Mouse (Mus musculus) hindbrain, embryonic 15.5 days (tissue): ENCODE measurements around the gene Zdhhc6. TPM values are rescaled to one million over a fixed set of nuclear protein-coding genes. Genes with fewer than 3 reads are reported as not detected.

Experiments
- ATAC-seq: fragments of 200-750 bp; cut with Nextera tagmentation; 2 replicates; pipeline ENCODE4 v1.8.0; 2017; ENCODE audit warnings: low read depth, moderate number of reproducible peaks, moderate TSS enrichment; ENCODE audit not compliant: low FRiP score
- H3K27ac ChIP-seq: fragments of 300-500 bp; sonication (generic); replicated peaks from 2 replicates; pipeline ENCODE4 v1.5.1; 2015; ENCODE audit warnings: mild to moderate bottlenecking, inconsistent platforms
- H3K27me3 ChIP-seq: fragments of 300-500 bp; sonication (generic); 2 replicates; pipeline ENCODE4 v1.6.1; 2015; ENCODE audit warnings: control low read depth, inconsistent platforms
- H3K36me3 ChIP-seq: fragments of 300-500 bp; sonication (generic); 2 replicates; pipeline ENCODE4 v1.6.1; 2015; ENCODE audit warnings: control low read depth, inconsistent platforms
- H3K4me1 ChIP-seq: fragments of 300-500 bp; sonication (generic); replicated peaks from 2 replicates; pipeline ENCODE4 v1.6.1; 2015; ENCODE audit warnings: control low read depth, inconsistent platforms
- H3K4me2 ChIP-seq: fragments of 300-500 bp; sonication (generic); 2 replicates; pipeline ENCODE4 v1.6.1; 2015; ENCODE audit warnings: moderate library complexity, mild to moderate bottlenecking, inconsistent platforms
- H3K4me3 ChIP-seq: fragments of 300-500 bp; sonication (generic); 2 replicates; pipeline ENCODE4 v1.5.1; 2015; ENCODE audit warnings: mild to moderate bottlenecking, inconsistent platforms
- H3K9ac ChIP-seq: fragments of 300-500 bp; sonication (generic); 2 replicates; pipeline ENCODE4 v1.6.1; 2015; ENCODE audit warnings: inconsistent platforms
- H3K9me3 ChIP-seq: fragments of 300-500 bp; sonication (generic); 2 replicates; pipeline ENCODE4 v1.6.1; 2016; ENCODE audit warnings: control low read depth, inconsistent platforms
- WGBS: fragments of 180-500 bp; shearing (Covaris S2); methylation state at CpG from one replicate; pipeline ENCODE4 v1.1.7; 2015; 5-methylcytosine and 5-hydroxymethylcytosine counted together
- polyA plus RNA-seq: library from polyadenylated mRNA; unstranded; fragments of >200 nt; fragmentation: Nextera tagmentation; extraction: Ambion mirVana; gene quantifications from 2 replicates; pipeline ENCODE4 v1.2.1, GENCODE M21; 2015

Zdhhc6 gene
- polyA plus RNA-seq, 1 experiment from 2014 or later: 71.1 TPM

DNA sequence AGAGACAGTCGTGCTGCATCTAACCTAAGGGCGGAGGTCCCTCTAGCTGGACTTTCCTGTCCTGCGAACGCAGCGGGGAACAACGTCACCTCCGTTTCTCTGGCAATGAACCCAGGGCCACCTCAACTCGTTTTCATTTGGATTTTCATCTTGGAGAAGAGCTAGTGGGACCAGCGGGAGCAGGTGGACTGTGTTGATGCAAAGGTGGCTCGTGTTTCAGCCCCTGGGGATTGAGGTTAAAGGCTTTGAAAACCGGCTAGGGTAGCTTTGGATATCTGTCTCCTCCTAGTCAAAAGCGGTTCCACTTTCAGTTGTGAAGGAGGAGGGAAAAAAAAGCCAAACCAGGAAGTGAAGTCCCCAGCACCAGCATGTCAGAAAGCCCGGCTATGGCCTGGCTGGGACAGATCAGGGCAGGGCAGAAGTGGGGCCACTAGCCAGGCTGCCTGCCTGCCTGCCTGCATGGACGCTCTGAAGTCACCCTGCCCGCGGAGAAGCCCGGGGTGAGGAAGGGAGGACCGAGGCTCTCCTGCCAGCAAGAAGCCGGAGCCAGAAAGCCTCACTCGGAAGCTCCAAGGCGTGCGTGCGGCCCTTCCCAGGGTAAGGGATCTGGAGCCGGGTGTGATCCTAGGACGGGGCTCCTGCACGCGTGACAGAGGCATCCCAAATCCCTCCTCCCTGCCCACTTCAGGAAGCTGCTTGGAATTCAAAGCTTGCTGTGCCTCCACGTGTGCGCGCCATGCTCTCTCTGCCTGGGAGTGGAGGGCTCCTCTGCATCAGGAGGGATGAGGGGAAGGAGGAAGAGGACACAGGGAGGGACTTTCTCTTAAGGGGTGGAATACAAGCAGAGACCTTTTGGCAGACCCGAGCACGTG lies 62.0 kb downstream of the Zdhhc6 start:
- Histone ChIP-seq H3K4me1 (peaks cover 20% of the 10 kb centered on the region), H3K9ac (peak overlapping the region; percentile 37), H3K36me3 (no peaks in the 10 kb centered on the region), H3K27ac (peak overlapping the region; percentile 77), H3K27me3 (no peaks in the 10 kb centered on the region), H3K9me3 (no peaks in the 10 kb centered on the region), H3K4me2 (peak overlapping the region; percentile 76), H3K4me3 (peak overlapping the region; percentile 46)
- peak; percentile 77 for ATAC-seq
- under 1% methylated on average over 32 of the region's 32 CpGs for WGBS

DNA sequence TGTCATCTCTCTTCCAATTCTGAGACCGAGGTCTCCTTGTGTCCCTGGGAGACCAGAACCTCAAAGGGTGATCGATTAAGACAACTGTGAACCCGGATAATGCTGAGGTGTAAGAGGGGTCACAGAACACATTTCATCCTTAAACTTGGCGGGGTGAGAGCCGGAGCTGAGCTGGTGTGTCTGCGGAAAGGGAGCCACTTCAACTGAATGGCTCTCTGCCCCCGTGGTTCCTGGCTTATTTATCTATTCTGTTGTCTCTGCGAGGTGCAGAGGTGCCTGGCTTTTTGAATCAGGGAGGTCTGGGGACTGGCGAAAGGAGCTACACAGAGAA lies 62.6 kb downstream of the Zdhhc6 start:
- Histone ChIP-seq H3K27ac (peak overlapping the region; percentile 77), H3K4me1 (peaks cover 20% of the 10 kb centered on the region), H3K27me3 (no peaks in the 10 kb centered on the region), H3K4me3 (peak overlapping the region; percentile 46), H3K36me3 (no peaks in the 10 kb centered on the region), H3K4me2 (peak overlapping the region; percentile 76), H3K9ac (peak overlapping the region; percentile 37), H3K9me3 (no peaks in the 10 kb centered on the region)
- 3% methylated on average over 9 of the region's 9 CpGs for WGBS
- ATAC-seq: peak; percentile 25; the same call in 1 of the 2 replicates

DNA sequence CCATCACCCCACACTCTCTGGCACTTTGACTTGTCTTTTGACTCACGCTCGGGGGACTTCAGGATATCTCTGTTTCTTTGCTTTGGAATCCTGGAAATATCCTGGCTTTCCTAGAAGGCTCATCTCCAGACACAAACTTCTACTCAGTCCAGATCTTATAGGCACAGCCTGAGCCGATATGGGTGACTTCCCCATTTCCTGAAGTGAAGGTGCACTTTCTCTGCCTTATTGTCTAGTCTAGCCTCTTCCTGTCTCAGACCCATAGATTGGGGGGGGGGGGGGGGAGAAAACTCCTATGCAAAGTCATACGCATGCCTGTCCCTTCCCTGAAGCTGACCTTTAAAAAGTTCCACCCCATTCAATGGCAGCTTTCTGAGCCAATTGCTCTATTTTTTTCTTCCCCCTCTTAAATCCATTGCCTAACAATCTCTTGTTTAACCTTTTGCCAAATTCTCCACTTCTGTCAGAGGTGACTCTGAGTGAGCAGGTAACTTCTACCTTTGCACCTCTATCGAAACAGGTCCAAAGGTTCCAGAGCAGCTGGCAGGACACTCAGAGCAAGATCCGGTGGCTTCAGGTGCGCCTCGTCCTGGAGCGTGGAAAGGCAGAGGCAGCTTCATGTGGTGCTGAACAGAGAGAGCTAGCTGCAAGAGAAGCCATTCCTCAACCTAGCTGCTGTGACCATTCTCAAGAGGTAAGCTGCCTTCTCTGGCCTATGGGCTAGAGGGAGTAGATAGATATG lies 64.3 kb downstream of the Zdhhc6 start, which contains the start of gene Acsl5:
Gene Acsl5 (plus strand): TSS at position 556 of the 742 bp plus-strand sequence.
- Histone ChIP-seq H3K4me3 (no peak within 1 kb of the TSS), H3K27ac (no peak within 1 kb of the TSS), H3K36me3 (no peaks in the 10 kb centered on the region), H3K9me3 (no peaks in the 10 kb centered on the region), H3K4me2 (no peak within 1 kb of the TSS), H3K27me3 (no peaks in the 10 kb centered on the region), H3K9ac (no peak within 1 kb of the TSS), H3K4me1 (peaks cover 20% of the 10 kb centered on the region)
- 97% methylated on average over 9 of the region's 9 CpGs for WGBS
- ATAC-seq: no peak

DNA sequence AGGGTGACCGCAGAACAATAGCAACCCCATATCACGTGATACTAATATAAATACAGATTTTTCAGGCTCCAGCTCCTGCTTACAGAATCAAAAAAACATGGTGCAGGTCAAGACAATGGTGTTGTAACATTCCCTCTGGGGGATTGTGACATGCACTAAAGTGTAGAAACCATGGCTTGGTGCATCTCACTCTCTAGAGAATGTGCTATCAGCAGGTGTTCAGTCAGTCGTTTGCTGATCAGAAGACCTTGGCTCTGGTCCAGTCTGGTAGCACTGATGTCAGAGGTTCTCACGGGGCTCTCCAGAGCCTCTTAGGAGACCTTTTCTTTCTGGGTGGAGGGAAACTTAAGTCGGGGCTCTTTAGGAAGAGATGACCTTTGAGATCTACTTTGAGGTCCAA lies 65.4 kb downstream of the Zdhhc6 start:
- H3K4me3 ChIP-seq: no peak overlapping the region
- H3K4me1 ChIP-seq: peaks cover 20% of the 10 kb centered on the region
- no peak overlapping the region for H3K27ac ChIP-seq
- H3K9ac ChIP-seq: no peak overlapping the region
- 87% methylated on average over 5 of the region's 5 CpGs for WGBS
- H3K9me3 ChIP-seq: no peaks in the 10 kb centered on the region
- no peak for ATAC-seq
- H3K27me3 ChIP-seq: no peaks in the 10 kb centered on the region
- H3K36me3 ChIP-seq: no peaks in the 10 kb centered on the region
- no peak overlapping the region for H3K4me2 ChIP-seq

DNA sequence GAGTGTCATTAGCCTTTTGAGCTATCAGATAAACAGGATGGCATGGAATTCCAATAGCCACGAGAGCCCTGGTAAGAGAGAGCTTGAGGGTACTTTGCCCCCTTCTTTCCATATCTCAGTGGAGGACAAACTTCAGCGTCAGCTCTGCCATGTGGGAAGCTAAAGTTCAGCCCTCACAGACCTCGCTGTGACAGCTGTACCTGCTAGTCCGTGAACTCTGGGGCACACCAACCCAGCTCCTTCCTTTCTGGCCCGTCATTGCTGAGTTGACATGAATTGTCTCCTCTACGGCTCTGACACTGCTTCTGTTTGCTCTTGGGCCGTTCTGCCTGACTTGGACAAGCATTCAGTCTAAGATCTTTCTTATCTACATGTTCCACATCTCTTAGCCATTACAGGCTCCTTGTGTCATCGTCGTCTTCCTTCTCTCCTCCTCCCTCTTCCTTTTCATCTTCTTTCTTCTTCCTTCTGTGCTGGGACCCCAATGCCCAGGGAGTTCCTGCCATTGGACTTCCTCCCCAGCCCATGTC lies 67.8 kb downstream of the Zdhhc6 start:
- H3K9me3 ChIP-seq: no peaks in the 10 kb centered on the region
- H3K4me2 ChIP-seq: no peak overlapping the region
- H3K9ac ChIP-seq: no peak overlapping the region
- H3K4me1 ChIP-seq: peaks cover 2% of the 10 kb centered on the region
- no peak for ATAC-seq
- H3K27me3 ChIP-seq: no peaks in the 10 kb centered on the region
- H3K36me3 ChIP-seq: no peaks in the 10 kb centered on the region
- no peak overlapping the region for H3K27ac ChIP-seq
- no peak overlapping the region for H3K4me3 ChIP-seq
- WGBS: 74% methylated on average over 9 of the region's 9 CpGs

DNA sequence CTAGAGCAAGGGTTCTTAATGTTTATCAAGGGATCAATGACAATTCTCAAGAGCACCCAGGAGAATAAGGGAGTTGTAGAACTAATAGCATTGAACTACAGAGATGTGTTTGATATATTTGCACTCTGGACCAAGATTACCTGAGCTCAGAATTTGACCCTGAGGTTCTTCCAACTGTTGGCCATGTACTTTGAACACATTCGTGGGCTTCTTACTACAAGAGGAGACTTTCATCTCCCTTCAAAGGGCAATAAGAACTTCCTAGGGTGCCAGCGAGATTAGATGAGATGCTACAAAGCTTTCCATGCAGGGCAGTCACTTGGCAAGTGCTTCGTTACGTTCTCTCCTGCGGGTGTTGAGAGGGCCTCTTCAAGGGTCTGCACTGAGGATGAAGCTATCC lies 68.3 kb downstream of the Zdhhc6 start:
- H3K36me3 ChIP-seq: no peaks in the 10 kb centered on the region
- no peaks in the 10 kb centered on the region for H3K27me3 ChIP-seq
- no peak overlapping the region for H3K4me3 ChIP-seq
- no peaks in the 10 kb centered on the region for H3K9me3 ChIP-seq
- WGBS: 90% methylated on average over 5 of the region's 5 CpGs
- H3K4me2 ChIP-seq: no peak overlapping the region
- no peaks in the 10 kb centered on the region for H3K4me1 ChIP-seq
- ATAC-seq: no peak
- H3K27ac ChIP-seq: no peak overlapping the region
- no peak overlapping the region for H3K9ac ChIP-seq

DNA sequence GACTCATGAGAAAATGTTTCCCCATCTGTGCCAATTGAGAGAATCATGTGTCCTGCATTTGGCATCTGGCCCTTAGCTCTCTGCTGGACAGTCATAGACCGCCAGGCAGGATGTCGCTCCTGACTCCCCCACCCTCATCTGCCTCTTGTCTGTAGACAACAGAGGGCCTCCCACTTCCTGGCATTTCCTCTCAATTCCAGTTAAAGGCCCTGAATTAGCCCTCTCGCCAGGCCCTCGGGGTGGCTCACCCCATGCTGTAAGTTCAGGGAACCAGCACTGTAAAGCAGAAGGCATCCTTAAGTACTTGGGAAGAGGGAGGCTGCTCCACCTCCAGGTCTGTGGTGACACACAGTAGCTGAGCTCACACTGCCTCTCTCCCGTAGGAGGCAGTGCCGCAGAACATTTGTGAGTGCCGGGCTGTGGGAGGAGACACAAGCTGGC lies 71.0 kb downstream of the Zdhhc6 start:
- no peak overlapping the region for H3K9ac ChIP-seq
- no peaks in the 10 kb centered on the region for H3K27me3 ChIP-seq
- H3K4me3 ChIP-seq: no peak overlapping the region
- 0 out of 2 replicates have a peak, but pooled peaks have one; percentile 51 for ATAC-seq
- H3K27ac ChIP-seq: no peak overlapping the region
- WGBS: 29% methylated on average over 7 of the region's 7 CpGs
- no peaks in the 10 kb centered on the region for H3K4me1 ChIP-seq
- H3K9me3 ChIP-seq: no peaks in the 10 kb centered on the region
- no peak overlapping the region for H3K4me2 ChIP-seq
- H3K36me3 ChIP-seq: no peaks in the 10 kb centered on the region

DNA sequence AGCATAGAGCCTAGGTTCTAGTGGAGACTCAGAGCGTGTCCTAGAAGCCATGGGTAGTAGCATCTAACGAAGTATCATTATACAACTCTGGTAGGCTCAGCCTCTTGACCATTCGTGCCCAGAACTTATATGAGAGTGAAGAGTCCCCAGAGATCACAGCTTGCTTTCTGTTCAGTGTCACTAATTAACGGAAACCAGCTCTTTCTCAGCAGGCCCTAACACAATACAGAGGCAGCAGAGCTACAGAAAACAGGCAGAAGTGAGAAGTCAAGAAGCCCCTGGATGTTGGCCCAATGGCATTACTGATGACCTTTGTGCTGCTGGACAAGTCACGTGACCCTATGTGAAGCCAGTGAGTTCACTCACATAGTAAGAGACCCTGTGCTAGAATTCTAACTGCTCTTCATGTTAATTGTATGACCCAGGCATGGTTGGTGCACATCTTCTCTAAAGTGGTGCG lies 74.6 kb downstream of the Zdhhc6 start, which contains the start of gene Gucy2g:
Gene Gucy2g (minus strand): TSS at position 51 of the 460 bp plus-strand sequence.
- Histone ChIP-seq H3K27ac (no peak within 1 kb of the TSS), H3K27me3 (no peaks in the 10 kb centered on the region), H3K9ac (no peak within 1 kb of the TSS), H3K4me2 (no peak within 1 kb of the TSS), H3K9me3 (no peaks in the 10 kb centered on the region), H3K36me3 (no peaks in the 10 kb centered on the region), H3K4me1 (no peaks in the 10 kb centered on the region), H3K4me3 (no peak within 1 kb of the TSS)
- 77% methylated on average over 6 of the region's 6 CpGs for WGBS
- no peak for ATAC-seq

DNA sequence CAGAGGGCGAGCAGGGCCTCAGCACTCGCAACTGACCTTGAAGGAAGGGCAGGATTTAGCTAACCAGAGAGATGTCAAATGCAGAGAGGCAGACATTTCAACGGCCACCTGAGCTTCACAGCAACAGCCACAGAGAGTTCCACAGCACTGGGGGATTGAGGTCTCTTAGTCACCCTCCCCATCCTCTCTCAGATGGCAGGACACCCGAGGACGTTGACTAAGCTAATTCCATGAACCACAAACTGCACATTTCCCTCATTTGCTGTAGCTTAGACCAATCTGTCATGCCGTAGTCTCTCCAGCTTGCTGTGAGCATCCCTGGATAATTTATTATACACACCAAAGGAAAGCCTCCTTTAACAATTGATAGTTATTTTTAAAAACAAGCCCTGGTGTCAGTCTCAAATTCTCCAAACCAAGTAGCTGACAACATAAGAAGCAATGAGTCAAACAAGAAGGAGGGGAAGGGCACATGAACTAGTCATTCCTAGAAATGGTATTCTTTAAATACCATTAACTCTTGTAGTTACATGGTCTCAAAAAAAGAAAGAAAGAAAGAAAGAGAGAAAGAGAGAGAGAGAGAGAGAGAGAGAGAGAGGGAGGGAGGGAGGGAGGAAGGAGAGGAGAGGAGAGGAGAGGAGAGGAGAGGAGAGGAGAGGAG lies 75.9 kb downstream of the Zdhhc6 start:
- Histone ChIP-seq H3K9ac (no peak overlapping the region), H3K4me1 (no peaks in the 10 kb centered on the region), H3K4me2 (no peak overlapping the region), H3K9me3 (no peaks in the 10 kb centered on the region), H3K27ac (no peak overlapping the region), H3K36me3 (no peaks in the 10 kb centered on the region), H3K27me3 (no peaks in the 10 kb centered on the region), H3K4me3 (no peak overlapping the region)
- WGBS: 80% methylated on average over 6 of the region's 6 CpGs
- no peak for ATAC-seq

DNA sequence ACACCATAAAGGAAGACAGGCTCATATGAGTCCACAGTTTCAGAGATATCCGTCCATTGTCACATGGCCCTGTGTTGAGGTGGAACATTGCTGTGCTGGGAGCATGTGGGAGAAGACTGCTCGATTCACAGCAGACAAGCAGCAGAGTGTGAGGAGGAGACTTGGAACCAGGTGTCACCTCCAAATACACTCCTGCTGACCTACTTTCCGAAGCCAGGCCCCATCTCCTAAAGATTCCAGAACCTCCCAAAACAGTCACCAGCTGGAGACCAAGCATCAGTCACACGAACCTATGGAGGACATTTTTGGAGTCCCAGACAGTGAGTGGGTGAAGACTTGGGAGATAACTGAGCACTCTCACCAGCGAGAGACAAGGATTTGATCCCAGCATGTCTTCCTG lies 79.3 kb downstream of the Zdhhc6 start:
- Histone ChIP-seq H3K27ac (no peak overlapping the region), H3K4me3 (no peak overlapping the region), H3K36me3 (no peaks in the 10 kb centered on the region), H3K27me3 (no peaks in the 10 kb centered on the region), H3K4me1 (no peaks in the 10 kb centered on the region), H3K4me2 (no peak overlapping the region), H3K9me3 (no peaks in the 10 kb centered on the region), H3K9ac (no peak overlapping the region)
- ATAC-seq: no peak
- WGBS: 84% methylated on average over 5 of the region's 5 CpGs

DNA sequence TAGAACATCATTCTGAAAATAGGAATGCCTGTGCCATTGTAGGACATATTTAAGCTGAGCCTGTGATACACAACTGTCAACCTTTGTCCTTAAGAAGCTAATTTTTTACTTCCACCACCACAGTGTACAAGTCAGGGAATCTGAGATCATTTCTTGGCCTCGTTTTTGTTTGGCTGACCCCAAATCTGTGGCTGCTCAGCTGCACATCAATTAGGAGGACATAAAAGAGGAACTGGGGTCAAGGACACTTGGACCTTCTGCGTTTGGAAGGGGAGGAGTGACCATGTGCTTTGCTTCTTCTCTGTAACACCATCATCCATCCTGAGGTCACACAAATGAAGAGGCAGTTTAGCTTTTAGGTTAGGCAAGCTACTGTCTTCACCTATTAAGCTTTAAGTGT lies 79.8 kb downstream of the Zdhhc6 start:
- Histone ChIP-seq H3K9ac (no peak overlapping the region), H3K4me3 (no peak overlapping the region), H3K36me3 (no peaks in the 10 kb centered on the region), H3K9me3 (no peaks in the 10 kb centered on the region), H3K4me2 (no peak overlapping the region), H3K4me1 (no peaks in the 10 kb centered on the region), H3K27me3 (no peaks in the 10 kb centered on the region), H3K27ac (no peak overlapping the region)
- 48% methylated on average over 2 of the region's 2 CpGs for WGBS
- ATAC-seq: no peak
